Mouse (Mus musculus) neural tube, embryonic 10.5 days (tissue): ENCODE measurements around the gene Vav3.
"Not testable (repeated sequence)": the region's sequence is repeated elsewhere in the genome, so short reads cannot be mapped to it uniquely, and the experiment has no call there.

Experiments used
- DNase-seq: peaks from one replicate; pipeline ENCODE4 v3.0.0-alpha.2; 2017; ENCODE audit warnings: low spot score; ENCODE audit errors: extremely low spot score

The Vav3 gene

DNA sequence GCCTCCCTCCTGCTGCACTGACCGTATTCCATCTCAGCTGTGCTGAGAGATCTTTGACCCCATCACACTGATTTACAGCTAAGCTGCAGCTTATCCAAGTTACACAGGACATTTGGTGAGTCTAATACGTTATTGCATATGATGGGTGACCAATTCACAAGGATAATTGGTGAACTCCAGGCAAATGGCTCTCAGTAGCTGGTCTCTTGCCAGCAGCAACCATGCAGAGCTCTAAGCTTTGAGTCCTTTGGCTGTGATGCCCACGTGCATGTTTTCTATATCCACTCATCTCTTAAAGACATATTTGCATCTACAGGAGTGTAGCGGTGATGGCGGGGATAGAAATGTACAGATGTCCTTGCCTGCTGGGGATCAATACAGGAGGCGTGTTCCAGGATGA is 99.5 kb downstream of the Vav3 start:
- DNase-seq = no peak

- DNase-seq = no peak
These were observed 103.6 kb downstream of the Vav3 start for GRCm38 (mm10) chr3:109444077-109444476.

GRCm38 (mm10) chr3:109446903-109447302 is 106.5 kb downstream of the Vav3 start:
- DNase-seq = no peak

- DNase-seq = not testable (repeated sequence)
These were observed 107.8 kb downstream of the Vav3 start for GRCm38 (mm10) chr3:109448249-109448648.

DNA sequence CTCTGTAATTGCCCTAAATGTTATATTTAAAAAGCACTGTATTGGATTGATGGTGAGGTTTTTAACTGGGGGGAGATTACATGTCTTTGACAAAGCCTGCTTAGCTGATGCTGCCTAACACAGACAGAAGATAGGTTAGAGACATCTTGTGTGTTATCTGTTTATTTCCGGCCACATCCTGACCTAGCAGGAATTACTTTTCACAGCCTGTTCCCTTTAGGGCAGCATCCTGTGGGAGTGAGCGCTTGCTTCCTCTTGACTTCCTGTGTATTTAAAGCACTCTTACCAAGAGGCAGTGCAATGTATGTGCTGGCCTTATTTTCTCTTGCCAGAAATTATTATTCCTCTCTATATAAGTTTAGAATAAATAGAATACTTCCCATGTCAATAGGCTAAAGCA is 111.5 kb downstream of the Vav3 start:
- DNase-seq = no peak

GRCm38 (mm10) chr3:109454633-109455032 is 114.2 kb downstream of the Vav3 start:
- DNase-seq = no peak

- DNase-seq = no peak
These were observed 115.9 kb downstream of the Vav3 start for GRCm38 (mm10) chr3:109456340-109456739.

DNA sequence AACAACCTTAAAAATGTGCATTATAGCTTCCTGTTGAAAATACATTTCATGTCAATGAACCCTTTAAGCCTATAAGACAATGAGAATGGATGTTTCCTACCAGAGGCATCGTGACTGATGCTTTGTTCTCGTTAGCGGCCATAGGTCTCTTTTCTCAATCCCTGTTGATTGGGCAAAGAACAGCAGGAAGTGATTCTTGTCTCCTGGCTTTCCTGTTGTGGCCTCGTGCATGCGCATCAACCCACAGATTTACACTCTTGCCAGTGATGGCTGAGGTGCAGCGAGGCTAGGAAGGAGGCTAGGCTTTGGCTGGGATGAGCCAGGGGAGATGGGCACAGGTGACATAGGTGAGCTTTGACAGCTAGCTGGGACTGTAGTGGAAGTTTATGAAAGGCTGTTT is 123.2 kb downstream of the Vav3 start:
- no peak for DNase-seq

GRCm38 (mm10) chr3:109464600-109464999 is 124.1 kb downstream of the Vav3 start:
- DNase-seq = no peak

- no peak for DNase-seq
These were observed 126.1 kb downstream of the Vav3 start for GRCm38 (mm10) chr3:109466541-109466940.

DNA sequence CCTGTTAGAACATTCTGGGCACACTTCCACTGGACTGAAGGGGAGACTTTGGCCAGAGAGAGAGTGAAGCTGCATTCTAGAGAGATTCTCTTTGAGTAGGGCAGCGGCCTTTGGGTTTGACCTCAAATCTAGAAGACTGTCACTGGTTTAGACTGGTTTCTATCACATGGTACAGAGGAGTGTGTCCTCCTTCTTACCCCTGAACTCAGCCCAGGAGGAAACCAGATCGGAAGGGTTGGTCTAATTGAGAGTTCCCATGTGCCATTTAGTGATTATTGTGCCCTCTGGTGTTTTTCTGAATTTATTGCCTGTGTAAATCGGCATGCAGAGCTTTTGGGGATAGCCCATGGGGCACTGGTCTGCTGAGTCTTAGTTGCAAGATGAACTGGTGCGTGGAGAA is 126.8 kb downstream of the Vav3 start:
- no peak for DNase-seq

DNA sequence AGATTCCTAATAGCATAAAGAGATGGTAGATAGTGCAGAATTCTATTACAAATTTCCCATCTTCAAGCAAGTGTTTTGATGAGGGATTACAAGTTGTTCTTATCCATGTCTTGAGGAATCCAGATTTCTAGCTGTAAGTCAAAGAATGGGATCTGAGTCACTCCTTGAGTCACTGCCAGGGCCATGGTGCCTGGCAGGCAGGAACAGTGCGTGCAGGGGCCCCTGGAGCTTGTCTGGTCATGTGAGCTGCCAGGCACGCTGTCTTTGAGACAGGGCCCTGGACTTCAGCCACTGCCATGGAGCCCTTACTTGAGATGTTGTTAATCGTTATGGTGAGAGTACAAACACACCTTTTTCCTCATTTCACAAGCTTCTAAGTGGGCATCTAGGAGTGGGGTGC is 129.0 kb downstream of the Vav3 start:
- DNase-seq = no peak

DNA sequence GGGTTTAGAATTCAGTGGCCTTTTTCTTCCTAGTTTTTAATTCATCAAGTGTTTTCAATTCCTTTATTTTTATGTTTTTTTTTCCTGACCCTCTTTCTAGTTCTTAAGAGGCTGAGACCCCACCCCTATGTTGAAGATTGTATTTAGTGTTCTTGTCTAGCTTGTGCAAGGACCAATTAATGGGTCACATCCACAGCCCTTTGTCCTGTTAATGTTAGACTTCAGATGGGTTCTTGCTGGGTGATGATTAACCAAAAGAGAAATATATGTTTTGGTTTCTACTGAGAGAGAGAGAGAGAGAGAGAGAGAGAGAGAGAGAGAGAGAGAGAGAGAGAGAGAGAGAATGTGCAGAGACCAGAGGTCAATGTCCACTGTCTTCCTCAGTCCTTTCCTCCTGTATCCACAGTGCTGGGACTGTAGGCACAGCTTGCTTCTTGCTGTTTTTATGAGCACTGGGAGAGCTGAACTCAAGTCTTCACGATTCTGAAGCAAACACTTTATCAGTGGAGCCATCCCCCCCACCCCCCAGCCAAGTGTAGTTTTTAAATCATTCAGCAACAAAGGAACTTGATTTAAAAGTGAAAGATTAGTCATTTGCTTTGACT is 130.3 kb downstream of the Vav3 start:
- no peak for DNase-seq

DNA sequence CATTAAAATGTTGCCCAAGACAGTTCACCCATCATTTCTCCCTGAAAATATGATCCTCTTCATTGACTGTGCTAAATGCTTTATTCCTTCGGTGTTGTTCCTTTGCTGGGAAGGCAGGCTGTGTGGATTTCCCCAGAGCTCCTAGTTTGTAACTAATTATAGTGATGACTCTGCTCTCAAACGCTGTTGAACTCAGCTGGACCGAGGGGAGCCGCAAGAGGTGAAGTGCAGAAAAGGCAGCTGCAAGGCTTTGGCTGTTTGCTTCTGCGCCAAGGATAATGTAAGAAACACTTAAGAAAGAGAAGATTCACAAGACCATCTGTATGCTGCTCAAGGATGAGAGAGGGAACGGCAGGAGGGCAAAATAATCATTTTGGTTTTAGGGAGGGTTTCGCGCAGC is 136.1 kb downstream of the Vav3 start:
- DNase-seq = no peak

- DNase-seq = no peak
These were observed 137.8 kb downstream of the Vav3 start for GRCm38 (mm10) chr3:109478297-109478696.

GRCm38 (mm10) chr3:109480625-109481024 is 140.2 kb downstream of the Vav3 start:
- no peak for DNase-seq

DNA sequence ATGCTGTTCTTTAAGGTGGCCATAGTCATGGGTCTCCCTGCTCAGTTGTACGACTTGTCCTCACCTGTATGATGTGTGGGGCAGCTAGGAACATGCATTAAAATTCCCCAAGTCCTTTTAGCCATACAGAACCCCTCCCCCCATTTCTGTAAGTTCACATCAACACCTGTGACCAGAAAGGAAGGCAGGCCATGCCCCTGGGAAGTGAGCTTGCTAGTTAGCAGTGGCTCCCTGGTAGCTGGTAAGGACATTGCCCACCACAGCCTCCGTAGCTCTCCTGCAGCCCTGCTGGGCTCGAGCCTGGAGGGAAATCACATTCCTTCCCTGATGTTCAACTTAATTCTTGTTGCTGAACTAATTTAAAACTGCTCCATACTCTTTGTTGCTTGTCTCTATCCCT is 146.3 kb downstream of the Vav3 start:
- no peak for DNase-seq

DNA sequence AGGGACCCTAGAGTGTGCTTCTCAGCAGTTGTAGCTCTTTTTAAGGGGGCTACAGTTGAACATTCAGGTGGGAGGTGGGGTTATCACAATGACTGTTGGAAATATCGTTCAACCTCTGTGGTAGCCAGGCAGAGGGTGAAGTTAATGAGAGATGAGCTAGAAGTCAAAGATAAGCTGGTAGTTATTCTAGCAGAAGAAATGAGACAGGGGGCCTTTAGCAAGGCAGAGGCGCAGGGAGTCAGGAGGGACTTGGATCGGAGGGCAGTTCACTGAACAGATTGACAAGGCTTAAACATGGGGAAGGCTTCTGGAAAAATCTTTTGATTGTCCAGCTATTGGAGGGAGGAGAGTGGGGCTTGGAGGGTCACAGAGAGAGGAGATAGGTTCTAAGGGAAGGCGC is 147.4 kb downstream of the Vav3 start:
- no peak for DNase-seq

GRCm38 (mm10) chr3:109488750-109489171 is 148.3 kb downstream of the Vav3 start:
- DNase-seq = no peak

GRCm38 (mm10) chr3:109490561-109491296 is 150.3 kb downstream of the Vav3 start:
- no peak for DNase-seq

DNA sequence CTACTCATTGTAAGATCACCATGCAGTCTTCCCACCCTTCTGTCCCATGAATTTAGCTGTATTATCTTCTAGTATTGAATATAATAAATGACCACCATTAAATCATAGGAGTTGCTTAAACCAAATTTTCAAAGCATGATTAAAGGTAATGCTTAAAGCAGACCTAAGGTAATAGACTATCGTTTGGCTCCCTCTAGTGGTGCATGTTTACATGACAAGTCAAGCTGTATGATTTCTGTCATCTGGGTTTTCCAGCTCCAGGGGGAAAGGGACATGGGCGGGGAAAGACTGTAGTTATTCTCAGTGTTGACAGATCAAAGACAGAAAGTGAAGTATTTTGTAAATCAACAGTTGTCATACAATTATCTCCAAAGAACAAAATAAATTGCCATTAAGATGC is 151.1 kb downstream of the Vav3 start:
- peak; percentile 48 for DNase-seq

DNA sequence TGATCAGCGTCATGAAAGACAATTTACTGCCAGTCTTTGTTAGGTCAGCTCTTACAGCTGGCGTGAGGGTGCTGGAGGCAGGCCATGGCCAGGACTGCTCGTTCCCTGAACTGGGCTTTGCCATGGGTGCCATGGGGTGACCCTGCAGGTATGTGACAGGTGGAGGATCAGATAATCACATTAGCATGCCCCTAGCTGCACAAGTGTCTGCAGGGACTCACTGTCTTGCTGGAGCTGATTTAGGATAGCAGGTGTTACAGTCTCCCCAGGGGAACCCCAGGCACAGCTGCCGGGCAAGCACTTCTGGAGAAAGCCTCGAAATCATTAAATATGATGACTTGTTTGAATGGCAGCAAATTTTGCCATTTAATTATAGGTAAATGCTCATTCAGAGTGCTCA is 156.0 kb downstream of the Vav3 start:
- no peak for DNase-seq

- no peak for DNase-seq
These were observed 156.6 kb downstream of the Vav3 start for GRCm38 (mm10) chr3:109497074-109497473.
